Mouse (Mus musculus) MEL (cell line): Measurements from ENCODE around the gene Kif26b. TPM values are rescaled to one million over a fixed set of nuclear protein-coding genes. Genes with fewer than 3 reads are reported as not detected.

Source experiments
- DNase-seq: peaks from one replicate; pipeline ENCODE4 v3.0.0; 2011; ENCODE audit warnings: low read depth, low spot score
- H3K27ac ChIP-seq: 2 replicates; pipeline ENCODE4 v1.5.1; 2012; ENCODE audit warnings: low read depth, mild to moderate bottlenecking, control low read depth, low read length, moderate library complexity; ENCODE audit not compliant: control insufficient read depth
- H3K27me3 ChIP-seq, 2 experiments: fragments of 150-350 bp in 1 of 2; sonication (generic) in 1 of 2; 2 replicates each; pipeline ENCODE4 v1.6.1; 2012; ENCODE audit warnings: low read length in 2 of 2, mild to moderate bottlenecking in 2 of 2, improper control_type of control experiment in 1 of 2, moderate library complexity in 1 of 2; ENCODE audit not compliant: insufficient read depth in 2 of 2, control insufficient read depth in 1 of 2
- H3K36me3 ChIP-seq, 2 experiments: 2 replicates each; pipeline ENCODE4 v1.6.1; 2012 to 2014; ENCODE audit warnings: low read length in 2 of 2, improper control_type of control experiment in 1 of 2, inconsistent platforms in 1 of 2, mild to moderate bottlenecking in 1 of 2; ENCODE audit not compliant: insufficient read depth in 2 of 2, control insufficient read depth in 1 of 2
- H3K4me1 ChIP-seq, 2 experiments: fragments of 150-350 bp in 1 of 2; sonication (generic) in 1 of 2; 2 replicates each; pipeline ENCODE4 v1.6.1; 2012; ENCODE audit warnings: low read length in 2 of 2, improper control_type of control experiment in 1 of 2, mild to moderate bottlenecking in 1 of 2; ENCODE audit not compliant: insufficient read depth in 2 of 2, control insufficient read depth in 1 of 2
- H3K4me3 ChIP-seq, 2 experiments: fragments of 150-350 bp in 1 of 2; sonication (generic) in 1 of 2; 2 replicates each; pipeline ENCODE4 v1.5.1; 2012; ENCODE audit warnings: low read depth in 2 of 2, low read length in 2 of 2, mild to moderate bottlenecking in 2 of 2, moderate library complexity in 2 of 2, control low read depth in 1 of 2, improper control_type of control experiment in 1 of 2; ENCODE audit not compliant: control insufficient read depth in 1 of 2, insufficient read depth in 1 of 2
- H3K79me2 ChIP-seq: 2 replicates; pipeline ENCODE4 v1.6.1; 2012; ENCODE audit warnings: mild to moderate bottlenecking, low read length, moderate library complexity; ENCODE audit not compliant: control insufficient read depth, poor library complexity, insufficient read depth
- H3K9ac ChIP-seq: 2 replicates; pipeline ENCODE4 v1.6.1; 2012; ENCODE audit warnings: low read depth, mild to moderate bottlenecking, control low read depth, low read length, moderate library complexity; ENCODE audit not compliant: control insufficient read depth, poor library complexity, severe bottlenecking
- H3K9me3 ChIP-seq: fragments of 150-350 bp; sonication (generic); replicated peaks from 2 replicates; pipeline ENCODE4 v1.6.1; 2012; ENCODE audit warnings: mild to moderate bottlenecking, low read length, improper control_type of control experiment, moderate library complexity; ENCODE audit not compliant: insufficient read depth
- CTCF ChIP-seq, 3 experiments: IDR thresholded peaks in 2 of 3; conservative IDR thresholded peaks in 1 of 3; 2 replicates each; pipeline ENCODE4 v1.5.1; 2011 to 2012; ENCODE audit warnings: low read length in 3 of 3, low read depth in 2 of 3, mild to moderate bottlenecking in 2 of 3, improper control_type of control experiment in 1 of 3, inconsistent platforms in 1 of 3, mixed read lengths in 1 of 3, moderate library complexity in 1 of 3; ENCODE audit not compliant: control insufficient read depth in 1 of 3, insufficient read depth in 1 of 3, poor library complexity in 1 of 3, severe bottlenecking in 1 of 3
- ELF1 ChIP-seq: IDR thresholded peaks from 2 replicates; pipeline ENCODE4 v1.6.1; 2014; ENCODE audit warnings: low read depth, mild to moderate bottlenecking, inconsistent platforms, low read length, improper control_type of control experiment, moderate library complexity
- ETS1 ChIP-seq: IDR thresholded peaks from 2 replicates; pipeline ENCODE4 v1.6.1; 2012; ENCODE audit warnings: low read depth, mild to moderate bottlenecking, inconsistent platforms, low read length, improper control_type of control experiment, moderate library complexity
- GABPA ChIP-seq: IDR thresholded peaks from 2 replicates; pipeline ENCODE4 v1.6.1; 2012; ENCODE audit warnings: low read depth, mild to moderate bottlenecking, inconsistent platforms, low read length, improper control_type of control experiment, moderate library complexity
- HCFC1 ChIP-seq: IDR thresholded peaks from 2 replicates; pipeline ENCODE4 v1.6.1; 2012; ENCODE audit warnings: low read depth, mild to moderate bottlenecking, inconsistent platforms, low read length, improper control_type of control experiment, moderate library complexity
- JUND ChIP-seq: IDR thresholded peaks from 2 replicates; pipeline ENCODE4 v1.6.1; 2011; ENCODE audit warnings: low read depth, mild to moderate bottlenecking, improper control_type of control experiment, low read length
- MAFK ChIP-seq: IDR thresholded peaks from 2 replicates; pipeline ENCODE4 v1.6.1; 2011; ENCODE audit warnings: low read depth, mild to moderate bottlenecking, low read length, improper control_type of control experiment, borderline replicate concordance
- MEF2A ChIP-seq: IDR thresholded peaks from 2 replicates; pipeline ENCODE4 v1.6.1; 2014; ENCODE audit warnings: low read depth, mild to moderate bottlenecking, inconsistent platforms, low read length, improper control_type of control experiment; ENCODE audit not compliant: poor library complexity, insufficient replicate concordance, severe bottlenecking; ENCODE audit errors: extremely low read depth
- MXI1 ChIP-seq: IDR thresholded peaks from 2 replicates; pipeline ENCODE4 v1.6.1; 2011; ENCODE audit warnings: mild to moderate bottlenecking, low read depth, low read length, improper control_type of control experiment
- MYB ChIP-seq: IDR thresholded peaks from 2 replicates; pipeline ENCODE4 v1.6.1; 2011; ENCODE audit warnings: mild to moderate bottlenecking, low read depth, low read length, improper control_type of control experiment
- NRF1 ChIP-seq: IDR thresholded peaks from 2 replicates; pipeline ENCODE4 v1.6.1; 2014; ENCODE audit warnings: low read depth, mild to moderate bottlenecking, inconsistent platforms, low read length, improper control_type of control experiment, moderate library complexity; ENCODE audit not compliant: poor library complexity, insufficient read depth, severe bottlenecking
- POLR2A ChIP-seq, 2 experiments: IDR thresholded peaks; 2 replicates each; pipeline ENCODE4 v1.6.1; 2011 to 2012; ENCODE audit warnings: low read length in 2 of 2, mild to moderate bottlenecking in 2 of 2, control low read depth in 1 of 2, improper control_type of control experiment in 1 of 2, low read depth in 1 of 2, moderate library complexity in 1 of 2; ENCODE audit not compliant: control insufficient read depth in 1 of 2, insufficient read depth in 1 of 2, poor library complexity in 1 of 2
- POLR2AphosphoS2 ChIP-seq: IDR thresholded peaks from 2 replicates; pipeline ENCODE4 v1.6.1; 2011; ENCODE audit warnings: low read length, improper control_type of control experiment
- RAD21 ChIP-seq: IDR thresholded peaks from 2 replicates; pipeline ENCODE4 v1.6.1; 2011; ENCODE audit warnings: mild to moderate bottlenecking, low read depth, low read length, improper control_type of control experiment
- SMC3 ChIP-seq: IDR thresholded peaks from 2 replicates; pipeline ENCODE4 v1.6.1; 2011; ENCODE audit warnings: low read depth, low read length, improper control_type of control experiment
- TAL1 ChIP-seq: IDR thresholded peaks from 2 replicates; pipeline ENCODE4 v1.6.1; 2012; ENCODE audit warnings: mild to moderate bottlenecking, inconsistent platforms, low read length, moderate library complexity, mixed read lengths
- TBP ChIP-seq: IDR thresholded peaks from 2 replicates; pipeline ENCODE4 v1.8.0; 2011; ENCODE audit warnings: low read depth, low read length, improper control_type of control experiment
- USF2 ChIP-seq, 2 experiments: IDR thresholded peaks; 2 replicates each; pipeline ENCODE4 v1.6.1; 2011 to 2012; ENCODE audit warnings: improper control_type of control experiment in 2 of 2, low read length in 2 of 2, borderline replicate concordance in 1 of 2, inconsistent platforms in 1 of 2, low read depth in 1 of 2, mild to moderate bottlenecking in 1 of 2; ENCODE audit not compliant: insufficient read depth in 1 of 2
- ZC3H11A ChIP-seq: IDR thresholded peaks from 2 replicates; pipeline ENCODE4 v1.6.1; 2012; ENCODE audit warnings: low read depth, mild to moderate bottlenecking, inconsistent platforms, low read length, improper control_type of control experiment
- ZKSCAN1 ChIP-seq: IDR thresholded peaks from 2 replicates; pipeline ENCODE4 v1.6.1; 2012; ENCODE audit warnings: low read depth, mild to moderate bottlenecking, inconsistent platforms, low read length, improper control_type of control experiment, moderate library complexity
- ZMIZ1 ChIP-seq: IDR thresholded peaks from 2 replicates; pipeline ENCODE4 v1.6.1; 2012; ENCODE audit warnings: low read depth, mild to moderate bottlenecking, inconsistent platforms, low read length, improper control_type of control experiment, moderate library complexity
- polyA plus RNA-seq, 2 experiments: library from polyadenylated mRNA; stranded (reverse) in 1 of 2; unstranded in 1 of 2; fragments of >175 nt in 1 of 2; fragments of >200 nt in 1 of 2; gene quantifications; 2 replicates each; pipeline versions ENCODE4 v1.2.1 to v1.2.4; 2012; ENCODE audit warnings: low replicate concordance in 2 of 2, low read depth in 1 of 2; ENCODE audit not compliant: insufficient read length in 2 of 2, insufficient read depth in 1 of 2, missing spikeins in 1 of 2
- total RNA-seq: library from RNA; depleted of rRNA; stranded (reverse); fragments of 300-350 nt; gene quantifications from 2 replicates; pipeline ENCODE4 v1.2.3, GENCODE M21; 2012

Gene Kif26b
- total and polyA plus RNA-seq, 3 experiments = 0.08 to 0.50 TPM; not detected in 1

DNA sequence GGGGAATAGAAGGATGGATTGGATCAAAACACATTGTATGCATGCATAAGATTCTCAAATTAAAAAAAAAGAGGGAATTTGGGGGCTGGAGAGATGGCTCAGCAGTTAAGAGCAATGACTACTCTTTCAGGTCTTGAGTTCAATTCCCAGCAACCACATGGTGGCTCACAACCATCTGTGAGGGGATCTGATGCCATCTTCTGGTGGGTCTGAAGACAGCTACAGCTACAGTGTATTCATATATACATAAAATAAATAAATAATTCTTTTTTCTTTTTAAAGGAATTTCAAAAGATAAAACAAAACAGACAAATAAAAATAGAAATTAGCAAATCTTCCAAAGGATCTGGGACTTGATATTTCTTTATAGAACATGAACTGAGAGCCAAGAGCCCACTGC lies 451.3 kb downstream of the Kif26b start:
- Histone ChIP-seq H3K27ac (no peak overlapping the region), H3K9ac (no peak overlapping the region), H3K4me3 (no peak overlapping the region), H3K4me1 (0 out of 4 replicates have a peak, but pooled peaks cover 0 to 3% of the 10 kb centered on the region in 2 experiments), H3K27me3 (no peaks in the 10 kb centered on the region), H3K9me3 (no peaks in the 10 kb centered on the region), H3K36me3 (peaks cover 0 to 4% of the 10 kb centered on the region in 2 experiments; a peak in 2 of 4 replicates), H3K79me2 (no peaks in the 10 kb centered on the region)
- peak; percentile 27 for DNase-seq
- peak; percentile 60 for TF ChIP-seq SMC3
- peak in 2 of 3 experiments; percentile 21 to 55; a peak in 3 of 6 replicates for TF ChIP-seq CTCF (IDR thresholded peaks at IDR 0.05 in 2 of 3, conservative IDR thresholded peaks at IDR 0.05 in 1 of 3; ENCODE audit: control insufficient read depth in 1 of 3, insufficient read depth in 1 of 3, low read depth in 2 of 3, low read length in 3 of 3, poor library complexity in 1 of 3, severe bottlenecking in 1 of 3)
- peak; percentile 56 for TF ChIP-seq RAD21
- no peak for TF ChIP-seq HCFC1

DNA sequence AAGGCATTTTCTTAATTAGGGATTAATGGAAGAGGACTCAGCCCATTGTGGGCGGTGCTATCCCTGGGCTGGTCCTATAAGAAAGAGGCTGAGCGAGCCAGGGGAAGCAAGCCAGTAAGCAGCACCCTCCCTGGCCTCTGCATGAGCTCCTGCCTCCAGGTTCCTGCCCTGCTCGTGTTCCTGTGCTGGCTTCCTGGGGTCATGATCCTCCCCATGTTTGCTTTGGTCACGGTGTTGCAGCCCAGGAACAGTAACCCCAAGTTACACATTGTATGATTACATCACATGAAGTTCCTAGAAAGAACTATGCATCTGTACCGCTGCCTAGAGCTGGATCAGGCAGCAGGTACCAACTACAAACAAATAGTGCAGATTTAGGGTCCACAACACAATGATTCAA lies 452.7 kb downstream of the Kif26b start:
- Histone ChIP-seq H3K9ac (no peak overlapping the region), H3K9me3 (no peaks in the 10 kb centered on the region)

DNA sequence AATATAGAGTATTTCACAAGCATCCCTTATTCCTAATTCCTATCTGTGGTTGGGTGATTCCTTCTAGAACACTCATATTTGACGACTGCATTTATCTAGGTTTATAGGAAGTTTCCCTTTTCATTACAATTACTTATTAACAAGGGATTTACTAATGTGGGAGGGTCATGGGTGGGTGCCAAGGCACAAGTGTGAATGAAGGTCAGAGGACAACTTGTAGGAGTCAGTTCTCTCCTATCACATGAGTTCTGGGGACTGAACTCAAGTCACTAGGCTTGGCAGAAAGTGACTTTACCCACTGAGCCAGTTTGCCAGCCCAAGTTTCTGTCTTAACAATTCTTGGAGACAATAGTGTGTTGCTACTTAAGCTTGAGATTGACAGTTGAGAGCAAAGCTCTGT lies 459.3 kb downstream of the Kif26b start:
- H3K79me2 ChIP-seq = no peaks in the 10 kb centered on the region
- peaks cover 0 to 4% of the 10 kb centered on the region in 2 experiments; a peak in 1 of 4 replicates for H3K4me1 ChIP-seq
- no peaks in the 10 kb centered on the region for H3K9me3 ChIP-seq
- H3K27me3 ChIP-seq = no peaks in the 10 kb centered on the region
- H3K36me3 ChIP-seq = no peaks in the 10 kb centered on the region
- no peak overlapping the region for H3K27ac ChIP-seq
- TF ChIP-seq MXI1 (no peak), CTCF (IDR thresholded peaks at IDR 0.05 in 2 of 3, conservative IDR thresholded peaks at IDR 0.05 in 1 of 3; ENCODE audit: control insufficient read depth in 1 of 3, insufficient read depth in 1 of 3, low read depth in 2 of 3, low read length in 3 of 3, poor library complexity in 1 of 3, severe bottlenecking in 1 of 3) (no peak), NRF1 (no peak), SMC3 (no peak), GABPA (no peak), MAFK (no peak), USF2 (IDR thresholded peaks at IDR 0.05; ENCODE audit: borderline replicate concordance in 1 of 2, insufficient read depth in 1 of 2, low read depth in 1 of 2, low read length in 2 of 2) (no peak), POLR2A (IDR thresholded peaks at IDR 0.05; ENCODE audit: control insufficient read depth in 1 of 2, insufficient read depth in 1 of 2, low read depth in 1 of 2, low read length in 2 of 2, poor library complexity in 1 of 2) (no peak), ELF1 (no peak)
- DNase-seq = no peak
- H3K9ac ChIP-seq = no peak overlapping the region
- H3K4me3 ChIP-seq = no peak overlapping the region

More for the DNA sequence above, 452.7 kb downstream of the Kif26b start:
- Histone ChIP-seq H3K27ac (no peak overlapping the region), H3K4me1 (0 out of 4 replicates have a peak, but pooled peaks cover 0 to 3% of the 10 kb centered on the region in 2 experiments), H3K4me3 (no peak overlapping the region), H3K27me3 (no peaks in the 10 kb centered on the region), H3K36me3 (peaks cover 0 to 4% of the 10 kb centered on the region in 2 experiments; a peak in 2 of 4 replicates), H3K79me2 (no peaks in the 10 kb centered on the region)
- no peak for DNase-seq
- TF ChIP-seq NRF1 (no peak), TAL1 (no peak), JUND (no peak), MEF2A (no peak), MYB (no peak), USF2 (IDR thresholded peaks at IDR 0.05; ENCODE audit: borderline replicate concordance in 1 of 2, insufficient read depth in 1 of 2, low read depth in 1 of 2, low read length in 2 of 2) (no peak), ZKSCAN1 (no peak), HCFC1 (no peak), ZMIZ1 (no peak), GABPA (no peak), TBP (no peak), ETS1 (no peak), ELF1 (no peak), POLR2AphosphoS2 (no peak), RAD21 (no peak), ZC3H11A (no peak)
